Mouse (Mus musculus) kidney, embryonic 14.5 days (tissue): ENCODE measurements at regions not wholly inside any gene's neighbourhood (a gene's known extent, or its start where the extent isn't known, plus 50 kb on each side); places are given as distances from the start of the nearest gene placed in this dataset.
A peak's percentile ranks its signal among the peaks of the same experiment; 100 is the strongest.

ENCODE experiments used
- ATAC-seq: fragments of 200-750 bp; cut with Nextera tagmentation; 2 replicates; pipeline ENCODE4 v1.8.0; 2017; ENCODE audit warnings: moderate number of reproducible peaks, mild to moderate bottlenecking, moderate TSS enrichment, moderate library complexity; ENCODE audit not compliant: low FRiP score, low TSS enrichment
- H3K27ac ChIP-seq: fragments of 300-500 bp; sonication (generic); 2 replicates; pipeline ENCODE4 v1.5.1; 2014; ENCODE audit warnings: low read depth, mild to moderate bottlenecking, low read length, moderate library complexity, mixed read lengths
- H3K27me3 ChIP-seq: fragments of 300-500 bp; sonication (generic); 2 replicates; pipeline ENCODE4 v1.6.1; 2014; ENCODE audit warnings: mild to moderate bottlenecking, low read length; ENCODE audit not compliant: control insufficient read depth, insufficient read depth
- H3K36me3 ChIP-seq: fragments of 300-500 bp; sonication (generic); 2 replicates; pipeline ENCODE4 v1.6.1; 2014; ENCODE audit warnings: low read length, mixed read lengths; ENCODE audit not compliant: control insufficient read depth, insufficient read depth
- H3K4me1 ChIP-seq: fragments of 300-500 bp; sonication (generic); 2 replicates; pipeline ENCODE4 v1.6.1; 2014; ENCODE audit warnings: low read length, mixed read lengths; ENCODE audit not compliant: control insufficient read depth, insufficient read depth
- H3K4me2 ChIP-seq: fragments of 300-500 bp; sonication (generic); replicated peaks from 2 replicates; pipeline ENCODE4 v1.6.1; 2014; ENCODE audit warnings: low read depth, mild to moderate bottlenecking, low read length
- H3K4me3 ChIP-seq: fragments of 300-500 bp; sonication (generic); 2 replicates; pipeline ENCODE4 v1.5.1; 2014; ENCODE audit warnings: mild to moderate bottlenecking, low read length
- H3K9ac ChIP-seq: fragments of 300-500 bp; sonication (generic); 2 replicates; pipeline ENCODE4 v1.6.1; 2014; ENCODE audit warnings: low read depth, mild to moderate bottlenecking, low read length, moderate library complexity
- H3K9me3 ChIP-seq: fragments of 300-500 bp; sonication (generic); 2 replicates; pipeline ENCODE4 v1.6.1; 2016; ENCODE audit warnings: low read length; ENCODE audit not compliant: control insufficient read depth
- WGBS: fragments of 180-500 bp; shearing (Covaris S2); extraction: QIAGEN DNeasy Blood & Tissue Kit; methylation state at CpG from one replicate; pipeline ENCODE4 v1.1.7; 2014; 5-methylcytosine and 5-hydroxymethylcytosine counted together

- 0 out of 2 replicates have a peak, but pooled peaks have one; percentile 26 for ATAC-seq
- no peak overlapping the region for H3K4me3 ChIP-seq
- H3K9ac ChIP-seq, result no peak overlapping the region
- no peaks in the 10 kb centered on the region for H3K27me3 ChIP-seq
- H3K27ac ChIP-seq, result no peak overlapping the region
- H3K4me2 ChIP-seq, result no peak overlapping the region
- H3K36me3 ChIP-seq, result no peaks in the 10 kb centered on the region
- WGBS, result 16% methylated on average over 9 of the region's 9 CpGs
- H3K9me3 ChIP-seq, result no peaks in the 10 kb centered on the region
- no peaks in the 10 kb centered on the region for H3K4me1 ChIP-seq
Observed at GRCm38 (mm10) chr4:110119438-110119837, 141.6 kb downstream of the Dmrta2 start.

- Histone ChIP-seq H3K4me3 (no peak overlapping the region), H3K27me3 (no peaks in the 10 kb centered on the region), H3K36me3 (no peaks in the 10 kb centered on the region), H3K4me2 (no peak overlapping the region), H3K9ac (no peak overlapping the region), H3K4me1 (no peaks in the 10 kb centered on the region; the same call in 1 of the 2 replicates), H3K27ac (no peak overlapping the region; the same call in 1 of the 2 replicates), H3K9me3 (no peaks in the 10 kb centered on the region)
- WGBS, result 5% methylated on average over 3 of the region's 3 CpGs
- ATAC-seq, result peak; percentile 53; the same call in 1 of the 2 replicates
Observed at GRCm38 (mm10) chr4:110119874-110120273, 142.0 kb downstream of the Dmrta2 start.

- 11% methylated on average over 9 of the region's 9 CpGs for WGBS
- H3K27ac ChIP-seq, result peak overlapping the region; percentile 39; the same call in 1 of the 2 replicates
- H3K36me3 ChIP-seq, result no peaks in the 10 kb centered on the region
- no peak overlapping the region for H3K4me3 ChIP-seq
- H3K4me1 ChIP-seq, result no peaks in the 10 kb centered on the region; the same call in 1 of the 2 replicates
- peak; percentile 28; the same call in 1 of the 2 replicates for ATAC-seq
- no peaks in the 10 kb centered on the region for H3K9me3 ChIP-seq
- H3K4me2 ChIP-seq, result no peak overlapping the region
- no peak overlapping the region for H3K9ac ChIP-seq
- H3K27me3 ChIP-seq, result no peaks in the 10 kb centered on the region
Observed at GRCm38 (mm10) chr4:110120761-110121160, 142.9 kb downstream of the Dmrta2 start.

GRCm38 (mm10) chr4:110121447-110121846 lies 143.6 kb downstream of the Dmrta2 start:
- no peaks in the 10 kb centered on the region for H3K36me3 ChIP-seq
- WGBS, result 13% methylated on average over 5 of the region's 5 CpGs
- H3K9me3 ChIP-seq, result no peaks in the 10 kb centered on the region
- no peaks in the 10 kb centered on the region for H3K27me3 ChIP-seq
- no peak overlapping the region for H3K4me2 ChIP-seq
- H3K9ac ChIP-seq, result no peak overlapping the region
- peak overlapping the region; percentile 37; the same call in 1 of the 2 replicates for H3K27ac ChIP-seq
- no peaks in the 10 kb centered on the region; the same call in 1 of the 2 replicates for H3K4me1 ChIP-seq
- H3K4me3 ChIP-seq, result no peak overlapping the region
- ATAC-seq, result peak; percentile 74

GRCm38 (mm10) chr4:110125067-110125784 lies 147.4 kb downstream of the Dmrta2 start:
- peak; percentile 83 for ATAC-seq
- Histone ChIP-seq H3K9me3 (no peaks in the 10 kb centered on the region), H3K27me3 (no peaks in the 10 kb centered on the region), H3K27ac (peak overlapping the region; percentile 61; the same call in 1 of the 2 replicates), H3K9ac (no peak overlapping the region), H3K4me3 (no peak overlapping the region), H3K4me2 (no peak overlapping the region), H3K4me1 (no peaks in the 10 kb centered on the region; the same call in 1 of the 2 replicates), H3K36me3 (no peaks in the 10 kb centered on the region)
- whole genome bisulfite sequencing, result 6% methylated on average over 6 of the region's 6 CpGs

- no peak overlapping the region for H3K4me3 ChIP-seq
- ATAC-seq, result no peak
- no peak overlapping the region for H3K4me2 ChIP-seq
- no peak overlapping the region for H3K9ac ChIP-seq
- H3K4me1 ChIP-seq, result no peaks in the 10 kb centered on the region; the same call in 1 of the 2 replicates
- no peaks in the 10 kb centered on the region for H3K9me3 ChIP-seq
- no peaks in the 10 kb centered on the region for H3K36me3 ChIP-seq
- no peak overlapping the region; the same call in 1 of the 2 replicates for H3K27ac ChIP-seq
- H3K27me3 ChIP-seq, result no peaks in the 10 kb centered on the region
- WGBS, result 24% methylated on average over 3 of the region's 3 CpGs
Observed at GRCm38 (mm10) chr4:110127941-110128520, 150.2 kb downstream of the Dmrta2 start.

- H3K4me2 ChIP-seq, result no peak overlapping the region
- H3K4me1 ChIP-seq, result no peaks in the 10 kb centered on the region; the same call in none of the 2 replicates
- H3K27me3 ChIP-seq, result no peaks in the 10 kb centered on the region
- ATAC-seq, result no peak
- no peak overlapping the region for H3K4me3 ChIP-seq
- no peak overlapping the region for H3K9ac ChIP-seq
- no peaks in the 10 kb centered on the region for H3K9me3 ChIP-seq
- H3K36me3 ChIP-seq, result no peaks in the 10 kb centered on the region
- 0% methylated on average over 1 of the region's 1 CpGs for WGBS
- H3K27ac ChIP-seq, result no peak overlapping the region
Observed at GRCm38 (mm10) chr4:110128918-110129317, 151.1 kb downstream of the Dmrta2 start.

GRCm38 (mm10) chr4:110129518-110129917 lies 151.7 kb downstream of the Dmrta2 start:
- no peak overlapping the region for H3K4me2 ChIP-seq
- ATAC-seq, result no peak
- no peaks in the 10 kb centered on the region for H3K27me3 ChIP-seq
- H3K9ac ChIP-seq, result no peak overlapping the region
- no peak overlapping the region for H3K27ac ChIP-seq
- H3K36me3 ChIP-seq, result no peaks in the 10 kb centered on the region
- H3K9me3 ChIP-seq, result no peaks in the 10 kb centered on the region
- 74% methylated on average over 3 of the region's 3 CpGs for WGBS
- peaks cover 6% of the 10 kb centered on the region for H3K4me1 ChIP-seq
- H3K4me3 ChIP-seq, result no peak overlapping the region

- Histone ChIP-seq H3K4me2 (no peak overlapping the region), H3K9ac (no peak overlapping the region), H3K36me3 (no peaks in the 10 kb centered on the region), H3K27ac (no peak overlapping the region), H3K4me3 (no peak overlapping the region), H3K27me3 (no peaks in the 10 kb centered on the region), H3K4me1 (peaks cover 6% of the 10 kb centered on the region; the same call in 1 of the 2 replicates), H3K9me3 (no peaks in the 10 kb centered on the region)
- no peak for ATAC-seq
- 39% methylated on average over 4 of the region's 4 CpGs for WGBS
Observed at GRCm38 (mm10) chr4:110132061-110132460, 154.2 kb downstream of the Dmrta2 start.
